Mouse (Mus musculus): ENCODE measurements around the gene Mlh3.
A peak's percentile ranks its signal among the peaks of the same experiment; 100 is the strongest.

Gene Mlh3

GRCm38 (mm10) chr12:85192461-85193108, 77.8 kb downstream of the Mlh3 start:
- DNase-seq (ENCODE audit: low spot score), result peak; percentile 43

- no peak for DNase-seq (ENCODE audit: low spot score)
Observed at GRCm38 (mm10) chr12:85190290-85190689, 80.1 kb downstream of the Mlh3 start.

DNA sequence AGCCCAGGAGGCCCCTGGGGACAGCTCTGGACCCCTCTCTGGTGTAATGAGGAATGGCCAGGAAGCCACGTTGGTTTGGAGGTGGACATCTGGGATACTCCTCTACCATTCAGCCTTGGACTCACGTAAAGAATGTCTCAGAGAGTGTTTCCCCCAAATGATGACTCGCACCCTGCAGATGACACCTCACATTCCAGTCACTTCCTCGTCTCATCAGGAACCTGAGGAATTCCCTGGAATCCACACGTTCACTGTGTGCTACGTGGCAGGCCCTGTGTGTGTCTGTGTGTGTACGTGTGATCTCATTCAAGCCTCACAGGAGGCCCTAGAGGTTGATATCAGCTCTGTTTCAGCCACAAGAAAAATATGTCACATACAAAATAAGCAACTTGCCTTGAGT, 84.0 kb downstream of the Mlh3 start:
- no peak for DNase-seq (ENCODE audit: low spot score)

- no peak for DNase-seq (ENCODE audit: low spot score)
Observed at GRCm38 (mm10) chr12:85185810-85186209, 84.6 kb downstream of the Mlh3 start.

Data from lung, postnatal 25 days (tissue).